Comparison of ENCODE assay signal across 9 mouse cellular contexts in genomic region chr7:137312166-137312932, GRCm38 (mm10). TPM values are rescaled to one million over a fixed set of nuclear protein-coding genes. Genes with fewer than 3 reads are reported as not detected.
DNase-seq lines count a peak whose midpoint lies in the region; ATAC-seq and TF ChIP-seq lines count a peak whose summit lies in the region.
"Had no signal": no experiment of that assay in that cellular context is flagged by ENCODE, and none has a peak within 500 bp of the region (broad histone marks: within the 10 kb centered on the region; RNA-seq: fewer than 3 reads in every experiment).

No protein-coding gene starts in this region.

- no peak for ATAC-seq in lung, postnatal 0 days
- no peak for ATAC-seq in forebrain, embryonic 15.5 days (replicated peaks)
- ATAC-seq in limb, embryonic 15.5 days (ENCODE audit: insufficient number of reproducible peaks, low FRiP score, low TSS enrichment, low read depth): no peak
- ATAC-seq in stomach, embryonic 16.5 days (ENCODE audit: insufficient read depth, low FRiP score): no peak
- ATAC-seq in megakaryocyte progenitor cell, adult 5-6 weeks (replicated peaks; ENCODE audit: poor library complexity): no peak

- TF ChIP-seq EP300 in lung, postnatal 0 days (IDR thresholded peaks at IDR 0.05): no peak

- H3K27me3 ChIP-seq in lung, postnatal 0 days (replicated peaks; ENCODE audit: insufficient read depth, low read length): peaks cover 96% of the 10 kb centered on the region
- H3K27me3 ChIP-seq in forebrain, embryonic 15.5 days: peaks cover 74% of the 10 kb centered on the region
- H3K27me3 ChIP-seq in limb, embryonic 15.5 days: peaks cover 63% of the 10 kb centered on the region
- peaks cover 83% of the 10 kb centered on the region for H3K27me3 ChIP-seq in stomach, embryonic 16.5 days (ENCODE audit: control insufficient read depth, insufficient read depth, low read length)

- no peak overlapping the region for H3K27ac ChIP-seq in lung, postnatal 0 days (ENCODE audit: low read length)
- H3K27ac ChIP-seq in forebrain, embryonic 15.5 days (replicated peaks): no peak overlapping the region
- peak overlapping the region; percentile 90 for H3K27ac ChIP-seq in limb, embryonic 15.5 days
- H3K27ac ChIP-seq in stomach, embryonic 16.5 days (ENCODE audit: low read length): no peak overlapping the region
- H3K27ac ChIP-seq: macrophage had no signal

- TF ChIP-seq CTCF in lung, postnatal 0 days (IDR thresholded peaks at IDR 0.05): no peak

- H3K4me1 ChIP-seq in lung, postnatal 0 days (ENCODE audit: insufficient read depth, low read depth, low read length): peaks cover 19% of the 10 kb centered on the region; the same call in 1 of the 2 replicates
- peaks cover 70% of the 10 kb centered on the region for H3K4me1 ChIP-seq in forebrain, embryonic 15.5 days
- H3K4me1 ChIP-seq in limb, embryonic 15.5 days: peaks cover 51% of the 10 kb centered on the region
- peaks cover 27% of the 10 kb centered on the region for H3K4me1 ChIP-seq in stomach, embryonic 16.5 days (ENCODE audit: control insufficient read depth, insufficient read depth, low read length)

- 6% methylated on average over 17 of the region's 17 CpGs for WGBS in lung, postnatal 0 days
- 3% methylated on average over 17 of the region's 17 CpGs for WGBS in forebrain, embryonic 15.5 days
- WGBS in limb, embryonic 15.5 days: 7% methylated on average over 17 of the region's 17 CpGs
- 14% methylated on average over 17 of the region's 17 CpGs for WGBS in stomach, embryonic 16.5 days

- 0 out of 2 replicates have a peak overlapping the region, but pooled peaks have one; percentile 98 for H3K4me2 ChIP-seq in lung, postnatal 0 days (replicated peaks; ENCODE audit: low read depth, low read length)
- peak overlapping the region; percentile 86; the same call in 1 of the 2 replicates for H3K4me2 ChIP-seq in forebrain, embryonic 15.5 days (replicated peaks)
- H3K4me2 ChIP-seq in limb, embryonic 15.5 days: peak overlapping the region; percentile 86
- H3K4me2 ChIP-seq in stomach, embryonic 16.5 days (ENCODE audit: low read depth, low read length): peak overlapping the region; percentile 95

- H3K9me3 ChIP-seq in lung, postnatal 0 days (ENCODE audit: low read length): no peaks in the 10 kb centered on the region
- H3K9me3 ChIP-seq in forebrain, embryonic 15.5 days: no peaks in the 10 kb centered on the region
- H3K9me3 ChIP-seq in limb, embryonic 15.5 days: no peaks in the 10 kb centered on the region
- H3K9me3 ChIP-seq in stomach, embryonic 16.5 days (replicated peaks; ENCODE audit: control insufficient read depth, low read length): no peaks in the 10 kb centered on the region

- H3K36me3 ChIP-seq in lung, postnatal 0 days (ENCODE audit: insufficient read depth, low read length): no peaks in the 10 kb centered on the region
- H3K36me3 ChIP-seq in forebrain, embryonic 15.5 days: no peaks in the 10 kb centered on the region
- no peaks in the 10 kb centered on the region for H3K36me3 ChIP-seq in limb, embryonic 15.5 days
- no peaks in the 10 kb centered on the region for H3K36me3 ChIP-seq in stomach, embryonic 16.5 days (ENCODE audit: control insufficient read depth, insufficient read depth, low read length)

- intact Hi-C loops in left cerebral cortex, postnatal 36 days (cut with DNase I): loop anchor here (10.0 kb wide), 1 partner anchor 488 kb away; no protein-coding TSS in a partner anchor

- DNase-seq in lung, postnatal 0 days (ENCODE audit: low spot score): no peak
- DNase-seq in lung, postnatal 4 days: no peak
- no peak for DNase-seq in left cerebral cortex, postnatal 36 days (ENCODE audit: low spot score in 2 of 2)
- no peak for DNase-seq in cerebellum, adult 9-11 months

- no peak overlapping the region for H3K9ac ChIP-seq in lung, postnatal 0 days (replicated peaks; ENCODE audit: low read depth)
- no peak overlapping the region for H3K9ac ChIP-seq in forebrain, embryonic 15.5 days (replicated peaks)
- peak overlapping the region; percentile 82 for H3K9ac ChIP-seq in limb, embryonic 15.5 days
- peak overlapping the region; percentile 21; the same call in 1 of the 2 replicates for H3K9ac ChIP-seq in stomach, embryonic 16.5 days (ENCODE audit: low read length)

- H3K4me3 ChIP-seq in lung, postnatal 0 days (ENCODE audit: low read depth, low read length): peak overlapping the region; percentile 60
- peak overlapping the region; percentile 47 for H3K4me3 ChIP-seq in forebrain, embryonic 15.5 days
- H3K4me3 ChIP-seq in limb, embryonic 15.5 days: peak overlapping the region; percentile 69
- H3K4me3 ChIP-seq in stomach, embryonic 16.5 days (replicated peaks; ENCODE audit: low read length): peak overlapping the region; percentile 61

RNA-seq across cellular contexts. Expression of gene Ebf3, which starts 1.9 kb away (rescaled TPM):
- not detected in 2 replicates for polyA plus RNA-seq in lung, postnatal 0 days (2015; fragmentation: Nextera tagmentation; extraction: Ambion mirVana)
- 0.80 and 0.83 TPM in 2 replicates for polyA plus RNA-seq in forebrain, embryonic 15.5 days (2015; fragmentation: Nextera tagmentation; extraction: Ambion mirVana)
- polyA plus RNA-seq in limb, embryonic 15.5 days (2015; fragmentation: Nextera tagmentation; extraction: Ambion mirVana): 4.7 and 8.1 TPM in 2 replicates
- 0.79 and 0.84 TPM in 2 replicates for polyA plus RNA-seq in stomach, embryonic 16.5 days (2015; fragmentation: Nextera tagmentation; extraction: Ambion mirVana)
- total RNA-seq in left cerebral cortex, postnatal 36 days (2021): under 1 TPM; 0.32 to 0.72 TPM
- total RNA-seq in megakaryocyte progenitor cell, adult 5-6 weeks (2015): 0.07 TPM in 1 of 2 replicates, not detected in the other
- total RNA-seq in megakaryocyte progenitor cell, adult 5-6 weeks (2017): 0.12 TPM in 1 of 2 replicates, not detected in the other
- polyA plus RNA-seq: macrophage had no signal

Comparison
In these comparisons a context has a peak if more than half of its experiments do, and no peak if none do; other contexts are left out.
1. H3K9ac ChIP-seq: peak in limb, embryonic 15.5 days (single experiment) and stomach, embryonic 16.5 days (single experiment); none in lung, postnatal 0 days (single experiment) and forebrain, embryonic 15.5 days (single experiment).
2. Peak in every context shown above with its lines, with median percentiles within 50 percentile points of each other: H3K4me2 ChIP-seq and H3K4me3 ChIP-seq.